Mouse (Mus musculus): ENCODE measurements around the gene Plk1.

The Plk1 gene

GRCm38 (mm10) chr7:122158915-122159902 lies at the start of gene Plk1:
Gene Plk1 (plus strand): TSS chr7:122159439.
- DNase-seq, result peak; percentile 93

GRCm38 (mm10) chr7:122123518-122123917 lies 35.7 kb upstream of the Plk1 start:
- no peak for DNase-seq

- no peak for DNase-seq
Measured at GRCm38 (mm10) chr7:122125636-122126035, 33.6 kb upstream of the Plk1 start.

- DNase-seq, result no peak
Measured at GRCm38 (mm10) chr7:122126946-122127345, 32.3 kb upstream of the Plk1 start.

- DNase-seq, result no peak
Measured at GRCm38 (mm10) chr7:122131834-122132233, 27.4 kb upstream of the Plk1 start.

GRCm38 (mm10) chr7:122132497-122133337 lies 26.5 kb upstream of the Plk1 start, which contains the start of the genes Palb2 and Dctn5:
Gene Palb2 (minus strand): TSS chr7:122132985.
Gene Dctn5 (plus strand): TSS chr7:122133041.
- peak; percentile 99 for DNase-seq

GRCm38 (mm10) chr7:122133338-122133625 lies 26.0 kb upstream of the Plk1 start:
- no peak for DNase-seq

- peak; percentile 12 for DNase-seq
Measured at GRCm38 (mm10) chr7:122135070-122135469, 24.2 kb upstream of the Plk1 start.

GRCm38 (mm10) chr7:122137071-122137470 lies 22.2 kb upstream of the Plk1 start:
- DNase-seq, result no peak

GRCm38 (mm10) chr7:122138190-122138589 lies 21.0 kb upstream of the Plk1 start:
- DNase-seq, result no peak

GRCm38 (mm10) chr7:122140991-122141390 lies 18.2 kb upstream of the Plk1 start:
- no peak for DNase-seq

- DNase-seq, result peak; percentile 40
Measured at GRCm38 (mm10) chr7:122152473-122152872, 6.8 kb upstream of the Plk1 start.

- DNase-seq, result no peak
Measured at GRCm38 (mm10) chr7:122158488-122158887, 751 bp upstream of the Plk1 start.

- DNase-seq, result peak; percentile 20
Measured at GRCm38 (mm10) chr7:122160037-122160436, 798 bp downstream of the Plk1 start.

- DNase-seq, result no peak
Measured at GRCm38 (mm10) chr7:122163766-122164165, 4.5 kb downstream of the Plk1 start.

GRCm38 (mm10) chr7:122167203-122167602 lies 8.0 kb downstream of the Plk1 start:
- DNase-seq, result no peak

GRCm38 (mm10) chr7:122170705-122171104 lies 11.5 kb downstream of the Plk1 start:
- no peak for DNase-seq

GRCm38 (mm10) chr7:122171613-122172012 lies 12.4 kb downstream of the Plk1 start:
- no peak for DNase-seq

GRCm38 (mm10) chr7:122180720-122181119 lies 21.5 kb downstream of the Plk1 start:
- DNase-seq, result no peak

- DNase-seq, result no peak
Measured at GRCm38 (mm10) chr7:122184569-122184968, 25.3 kb downstream of the Plk1 start.

- no peak for DNase-seq
Measured at GRCm38 (mm10) chr7:122186043-122186442, 26.8 kb downstream of the Plk1 start, which contains the start of gene Ern2. Gene Ern2 (minus strand): TSS chr7:122186207.

GRCm38 (mm10) chr7:122189484-122189883 lies 30.2 kb downstream of the Plk1 start:
- DNase-seq, result peak; percentile 66

- no peak for DNase-seq
Measured at GRCm38 (mm10) chr7:122191097-122191496, 31.9 kb downstream of the Plk1 start.

All from liver (tissue).